Mouse (Mus musculus): ENCODE results near the gene Eno3.
A peak's percentile ranks its signal among the peaks of the same experiment; 100 is the strongest.

Eno3 gene

GRCm38 (mm10) chr11:70644564-70645103 is 12.4 kb upstream of the Eno3 start:
- no peak for DNase-seq

- no peak for DNase-seq
These were observed 11.3 kb upstream of the Eno3 start for GRCm38 (mm10) chr11:70645461-70646258.

- DNase-seq: peak; percentile 52 to 61
These were observed 10.8 kb upstream of the Eno3 start for GRCm38 (mm10) chr11:70646259-70646555.

GRCm38 (mm10) chr11:70646691-70647650 is 10.0 kb upstream of the Eno3 start, which contains the start of the genes Rnf167 and Slc25a11:
TSS of gene Rnf167 (plus strand) at chr11:70647235.
TSS of gene Slc25a11 (minus strand) at chr11:70647479.
- peak; percentile 98 for DNase-seq

GRCm38 (mm10) chr11:70647716-70648420 is 9.1 kb upstream of the Eno3 start:
- DNase-seq: peak in 1 of 2 experiments; percentile 41

- no peak for DNase-seq
These were observed 8.5 kb upstream of the Eno3 start for GRCm38 (mm10) chr11:70648512-70648911.

- DNase-seq: no peak
These were observed 7.7 kb upstream of the Eno3 start for GRCm38 (mm10) chr11:70649185-70649734.

GRCm38 (mm10) chr11:70650322-70651175 is 6.5 kb upstream of the Eno3 start:
- no peak for DNase-seq

GRCm38 (mm10) chr11:70651391-70651790 is 5.6 kb upstream of the Eno3 start:
- no peak for DNase-seq

GRCm38 (mm10) chr11:70652029-70652883 is 4.7 kb upstream of the Eno3 start:
- no peak for DNase-seq

GRCm38 (mm10) chr11:70652884-70653344 is 4.1 kb upstream of the Eno3 start:
- no peak for DNase-seq

GRCm38 (mm10) chr11:70653345-70654197 is 3.4 kb upstream of the Eno3 start:
- peak in 1 of 2 experiments; percentile 58 for DNase-seq

- DNase-seq: peak; percentile 59 to 62
These were observed 2.6 kb upstream of the Eno3 start, which contains the start of gene Pfn1 for GRCm38 (mm10) chr11:70654198-70654922. TSS of gene Pfn1 (minus strand) at chr11:70654644.

GRCm38 (mm10) chr11:70654923-70655570 is 2.0 kb upstream of the Eno3 start:
- peak; percentile 72 to 73 for DNase-seq

- peak in 1 of 2 experiments; percentile 50 for DNase-seq
These were observed 1.2 kb upstream of the Eno3 start for GRCm38 (mm10) chr11:70655571-70656455.

- DNase-seq: peak in 1 of 2 experiments; percentile 55
These were observed 510 bp upstream of the Eno3 start for GRCm38 (mm10) chr11:70656456-70656927.

- no peak for DNase-seq
These were observed 571 bp downstream of the Eno3 start for GRCm38 (mm10) chr11:70657573-70657972.

Measured in kidney, adult 8-10 months (tissue).